Mouse (Mus musculus) embryonic fibroblast, embryonic 13.5 days (primary cell): ENCODE data around the gene 1700001O22Rik.

Experiments
- CTCF ChIP-seq: IDR thresholded peaks from 2 replicates; pipeline ENCODE4 v1.5.1; 2011; ENCODE audit warnings: mild to moderate bottlenecking, control low read depth, low read length, moderate library complexity, borderline replicate concordance; ENCODE audit not compliant: insufficient read depth
- POLR2A ChIP-seq: IDR thresholded peaks from 2 replicates; pipeline ENCODE4 v1.6.1; 2011; ENCODE audit warnings: low read depth, mild to moderate bottlenecking, control low read depth, low read length, moderate library complexity

DNA sequence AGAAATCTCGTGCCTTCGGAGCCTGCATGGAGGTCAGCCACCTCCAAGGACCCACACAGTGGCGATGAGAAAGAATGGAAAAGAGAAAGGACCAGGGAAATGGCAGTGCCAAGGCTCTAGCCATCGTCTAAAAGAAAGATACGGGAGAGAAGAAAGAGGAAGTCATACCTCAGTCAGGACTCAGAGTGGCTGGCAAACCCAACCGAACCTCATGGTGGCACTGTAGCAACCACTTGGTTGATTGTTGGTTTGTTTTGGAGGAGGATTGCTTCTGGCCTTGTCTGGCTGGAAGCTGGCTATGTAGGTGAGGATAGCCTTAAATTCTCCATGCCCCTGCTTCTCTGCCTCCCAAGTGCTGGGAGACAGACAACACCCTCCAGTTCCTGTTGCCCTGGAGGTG is 34.3 kb downstream of the 1700001O22Rik start:
- TF ChIP-seq POLR2A (no peak), CTCF (no peak)
